Mouse (Mus musculus): ENCODE data around the gene 1700029F12Rik. TPM values are rescaled to one million over a fixed set of nuclear protein-coding genes. Genes with fewer than 3 reads are reported as not detected.
A peak's percentile ranks its signal among the peaks of the same experiment; 100 is the strongest.

Gene 1700029F12Rik
- 0.23 and 0.33 TPM in 2 replicates for polyA plus RNA-seq (2012; rRNA removed)

DNA sequence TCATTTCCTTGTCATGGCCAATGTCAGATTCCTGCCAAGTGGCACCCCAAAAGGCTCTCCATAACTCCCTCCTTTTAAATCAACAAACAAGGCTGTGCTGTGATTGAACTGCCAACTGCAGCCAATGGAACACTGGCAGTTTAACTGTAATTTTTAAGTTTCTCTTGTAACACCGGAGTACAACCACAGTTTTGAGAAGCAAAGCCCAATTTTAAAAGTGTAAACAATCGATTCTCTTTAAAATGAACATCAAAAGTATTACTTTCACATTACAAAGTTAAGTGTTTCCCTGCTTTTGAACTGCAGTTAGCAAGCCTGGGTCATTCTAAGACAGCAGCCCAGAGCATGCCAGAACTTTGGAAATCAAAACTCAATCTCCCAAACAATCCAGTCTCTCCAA, at the start of gene 1700029F12Rik:
Gene 1700029F12Rik (minus strand): TSS at position 101 of the 400 bp plus-strand sequence.
- no peak within 1 kb of the TSS for H3K4me3 ChIP-seq (ENCODE audit: low read depth, low read length)
- WGBS = 89% methylated on average over 2 of the region's 2 CpGs
- TF ChIP-seq CTCF (IDR thresholded peaks at IDR 0.05; ENCODE audit: extremely low read depth, insufficient read length, insufficient replicate concordance, low read depth, low read length) = no peak
- no peak for TF ChIP-seq POLR2A (IDR thresholded peaks at IDR 0.05; ENCODE audit: low read depth, low read length)
- no peaks in the 10 kb centered on the region for H3K36me3 ChIP-seq (ENCODE audit: control insufficient read depth, insufficient read depth, low read length)
- no peak within 1 kb of the TSS for H3K27ac ChIP-seq (ENCODE audit: insufficient read depth, low read depth, low read length)
- no peaks in the 10 kb centered on the region for H3K27me3 ChIP-seq (ENCODE audit: control insufficient read depth, insufficient read depth, low read length)
- H3K4me1 ChIP-seq (ENCODE audit: control insufficient read depth, insufficient read depth, insufficient read length, low read length) = no peaks in the 10 kb centered on the region

DNA sequence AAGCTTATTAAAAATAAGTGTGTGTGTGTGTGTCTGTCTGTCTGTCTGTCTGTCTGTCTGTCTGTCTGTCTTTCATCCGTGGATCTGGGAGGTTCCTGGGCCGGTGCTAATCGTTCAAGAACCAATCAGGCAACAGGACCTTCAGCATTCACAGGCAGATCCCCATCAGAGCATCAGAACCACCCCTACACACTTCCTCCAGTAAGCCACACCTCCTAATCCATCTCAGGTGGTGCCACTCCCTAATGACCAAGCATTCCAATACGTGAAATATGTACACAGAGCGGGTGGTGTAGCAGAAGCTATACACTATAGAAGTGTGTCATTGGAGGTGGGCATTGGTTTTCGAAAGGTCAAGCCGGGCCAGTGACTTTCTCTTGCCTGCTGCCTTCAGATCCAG, 48.3 kb upstream of the 1700029F12Rik start:
- H3K36me3 ChIP-seq (ENCODE audit: control insufficient read depth, insufficient read depth, low read length) = no peaks in the 10 kb centered on the region
- 63% methylated on average over 7 of the region's 7 CpGs for WGBS
- H3K4me1 ChIP-seq (ENCODE audit: control insufficient read depth, insufficient read depth, insufficient read length, low read length) = no peaks in the 10 kb centered on the region
- TF ChIP-seq POLR2A (IDR thresholded peaks at IDR 0.05; ENCODE audit: low read depth, low read length) = no peak
- TF ChIP-seq CTCF (IDR thresholded peaks at IDR 0.05; ENCODE audit: extremely low read depth, insufficient read length, insufficient replicate concordance, low read depth, low read length) = no peak
- no peak overlapping the region for H3K27ac ChIP-seq (ENCODE audit: insufficient read depth, low read depth, low read length)
- no peak overlapping the region for H3K4me3 ChIP-seq (ENCODE audit: low read depth, low read length)
- H3K27me3 ChIP-seq (ENCODE audit: control insufficient read depth, insufficient read depth, low read length) = no peaks in the 10 kb centered on the region

DNA sequence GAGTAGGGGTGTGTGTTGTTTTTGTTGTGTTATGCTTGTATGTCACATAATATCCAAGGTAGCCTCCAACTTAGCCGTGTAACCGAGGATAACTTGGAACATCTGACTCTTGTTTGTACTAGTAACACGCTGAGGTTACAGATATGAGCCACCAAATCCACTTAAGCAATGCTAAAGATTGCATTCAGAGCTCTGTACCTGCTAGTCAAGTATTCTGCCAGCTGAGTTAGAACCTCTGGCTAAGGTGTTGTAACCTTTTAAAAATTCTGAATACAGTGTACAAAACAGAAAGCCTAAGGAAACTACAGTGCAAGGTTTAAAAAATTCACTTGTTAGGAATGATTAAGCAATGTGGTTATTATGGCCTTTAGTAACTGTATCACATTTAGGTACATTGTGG, 46.5 kb upstream of the 1700029F12Rik start:
- 74% methylated on average over 3 of the region's 3 CpGs for WGBS
- TF ChIP-seq POLR2A (IDR thresholded peaks at IDR 0.05; ENCODE audit: low read depth, low read length) = no peak
- TF ChIP-seq CTCF (IDR thresholded peaks at IDR 0.05; ENCODE audit: extremely low read depth, insufficient read length, insufficient replicate concordance, low read depth, low read length) = no peak
- 0 out of 2 replicates have a peak, but pooled peaks cover 2% of the 10 kb centered on the region for H3K27me3 ChIP-seq (ENCODE audit: control insufficient read depth, insufficient read depth, low read length)

DNA sequence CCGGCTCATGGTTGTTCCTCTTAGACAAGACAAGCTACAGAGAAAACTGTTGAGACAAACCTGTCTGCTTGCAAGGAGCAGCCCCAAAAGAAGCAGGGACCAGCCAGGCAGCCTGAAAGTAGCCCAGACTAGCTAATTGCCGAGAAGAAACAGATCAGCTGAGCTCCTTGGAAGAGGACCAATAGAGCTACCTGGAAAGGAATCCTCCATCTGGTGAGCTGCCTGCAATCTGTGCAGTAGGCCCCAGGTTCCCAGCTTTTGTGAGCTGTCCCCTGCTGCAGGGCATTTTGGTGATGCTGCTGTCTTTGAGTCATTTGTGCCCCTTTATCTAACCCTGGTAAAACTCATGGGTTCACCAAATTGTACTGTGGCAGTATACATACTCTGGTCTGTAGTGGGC, 46.0 kb upstream of the 1700029F12Rik start:
- Histone ChIP-seq H3K4me1 (ENCODE audit: control insufficient read depth, insufficient read depth, insufficient read length, low read length) (no peaks in the 10 kb centered on the region), H3K36me3 (ENCODE audit: control insufficient read depth, insufficient read depth, low read length) (no peaks in the 10 kb centered on the region), H3K27ac (ENCODE audit: insufficient read depth, low read depth, low read length) (no peak overlapping the region), H3K4me3 (ENCODE audit: low read depth, low read length) (no peak overlapping the region), H3K27me3 (ENCODE audit: control insufficient read depth, insufficient read depth, low read length) (0 out of 2 replicates have a peak, but pooled peaks cover 2% of the 10 kb centered on the region)
- WGBS = 63% methylated on average over 2 of the region's 2 CpGs
- TF ChIP-seq CTCF (IDR thresholded peaks at IDR 0.05; ENCODE audit: extremely low read depth, insufficient read length, insufficient replicate concordance, low read depth, low read length) (no peak), POLR2A (IDR thresholded peaks at IDR 0.05; ENCODE audit: low read depth, low read length) (no peak)

More for the DNA sequence above, 46.5 kb upstream of the 1700029F12Rik start:
- Histone ChIP-seq H3K27ac (ENCODE audit: insufficient read depth, low read depth, low read length) (no peak overlapping the region), H3K4me3 (ENCODE audit: low read depth, low read length) (no peak overlapping the region), H3K36me3 (ENCODE audit: control insufficient read depth, insufficient read depth, low read length) (no peaks in the 10 kb centered on the region), H3K4me1 (ENCODE audit: control insufficient read depth, insufficient read depth, insufficient read length, low read length) (no peaks in the 10 kb centered on the region)

DNA sequence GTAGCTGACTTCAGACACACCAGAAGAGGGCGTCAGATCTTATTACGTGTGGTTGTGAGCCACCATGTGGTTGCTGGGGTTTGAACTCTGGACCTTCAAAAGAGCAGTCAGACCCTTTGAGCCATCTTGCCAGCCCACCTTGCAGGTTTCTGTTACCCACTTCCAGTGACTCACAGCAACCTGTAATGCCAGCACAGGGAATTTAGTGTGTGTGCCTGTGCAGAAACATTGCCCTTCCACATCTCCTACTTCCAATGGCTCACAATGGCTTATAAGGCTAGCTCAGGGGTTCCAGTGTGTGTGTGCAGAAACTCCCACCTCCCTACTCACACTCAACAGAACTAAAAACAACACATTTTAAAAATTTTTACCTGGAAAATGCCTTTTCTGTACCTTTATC, 43.4 kb upstream of the 1700029F12Rik start:
- H3K4me1 ChIP-seq (ENCODE audit: control insufficient read depth, insufficient read depth, insufficient read length, low read length) = no peaks in the 10 kb centered on the region
- TF ChIP-seq CTCF (IDR thresholded peaks at IDR 0.05; ENCODE audit: extremely low read depth, insufficient read length, insufficient replicate concordance, low read depth, low read length) = no peak
- TF ChIP-seq POLR2A (IDR thresholded peaks at IDR 0.05; ENCODE audit: low read depth, low read length) = no peak
- WGBS = 82% methylated on average over 2 of the region's 2 CpGs
- H3K36me3 ChIP-seq (ENCODE audit: control insufficient read depth, insufficient read depth, low read length) = no peaks in the 10 kb centered on the region
- H3K27me3 ChIP-seq (ENCODE audit: control insufficient read depth, insufficient read depth, low read length) = peaks cover 12% of the 10 kb centered on the region
- H3K4me3 ChIP-seq (ENCODE audit: low read depth, low read length) = no peak overlapping the region
- no peak overlapping the region for H3K27ac ChIP-seq (ENCODE audit: insufficient read depth, low read depth, low read length)

DNA sequence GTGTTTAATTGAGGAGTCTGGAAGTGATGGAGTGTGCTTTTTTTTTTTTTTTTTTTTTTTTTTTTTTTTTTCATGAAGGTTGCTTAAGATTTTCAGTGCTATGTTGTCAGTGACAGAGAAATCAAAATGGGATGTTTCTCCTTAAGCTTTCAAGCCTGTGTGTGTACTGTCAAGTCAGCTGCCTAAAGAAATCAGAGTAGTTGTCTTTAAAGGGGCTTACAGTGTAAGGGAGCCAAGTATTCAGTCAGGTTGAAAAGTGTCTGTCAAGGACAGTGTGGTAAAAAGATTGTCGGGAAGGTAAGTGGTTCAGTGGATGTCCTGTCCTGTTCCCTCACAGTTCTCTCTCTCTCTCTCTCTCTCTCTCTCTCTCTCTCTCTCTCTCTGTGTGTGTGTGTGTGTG, 39.3 kb upstream of the 1700029F12Rik start:
- peaks cover 39% of the 10 kb centered on the region for H3K27me3 ChIP-seq (ENCODE audit: control insufficient read depth, insufficient read depth, low read length)
- no peak for TF ChIP-seq POLR2A (IDR thresholded peaks at IDR 0.05; ENCODE audit: low read depth, low read length)
- no peak for TF ChIP-seq CTCF (IDR thresholded peaks at IDR 0.05; ENCODE audit: extremely low read depth, insufficient read length, insufficient replicate concordance, low read depth, low read length)
- WGBS = 53% methylated on average over 1 of the region's 1 CpGs

DNA sequence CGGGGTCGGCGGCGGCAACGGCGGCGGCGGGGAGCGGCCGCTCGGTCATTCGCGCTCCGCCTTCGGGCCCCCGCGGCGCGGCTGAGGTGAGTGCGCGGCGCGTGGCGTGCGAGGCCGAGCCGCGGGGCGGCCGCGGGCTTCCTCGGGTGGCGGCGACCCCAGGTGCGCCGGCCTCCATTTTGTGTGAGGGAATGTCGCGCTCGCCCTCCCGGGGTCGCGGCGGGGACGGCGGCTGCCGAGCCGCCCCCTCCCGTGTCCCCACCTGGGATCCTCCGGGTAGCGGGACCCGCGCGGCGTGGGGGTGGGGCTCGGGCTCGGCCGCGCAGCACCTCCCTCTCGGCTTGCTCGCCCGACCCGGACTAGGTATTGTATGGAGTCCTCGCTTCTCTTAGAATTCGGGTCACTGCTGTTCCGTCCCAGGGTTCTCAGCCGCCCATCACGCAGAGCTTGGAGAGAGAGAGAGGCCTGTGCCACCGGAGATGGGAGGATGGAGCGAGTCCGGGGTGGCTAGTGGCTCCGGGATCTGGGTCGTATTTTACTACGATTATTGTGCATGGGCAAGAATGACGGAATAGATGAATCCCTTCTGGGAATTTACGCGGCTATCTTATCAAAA, 37.6 kb upstream of the 1700029F12Rik start:
- no peak overlapping the region for H3K27ac ChIP-seq (ENCODE audit: insufficient read depth, low read depth, low read length)
- peaks cover 7% of the 10 kb centered on the region; the same call in 1 of the 2 replicates for H3K4me1 ChIP-seq (ENCODE audit: control insufficient read depth, insufficient read depth, insufficient read length, low read length)
- WGBS = 2% methylated on average over 76 of the region's 76 CpGs
- no peaks in the 10 kb centered on the region for H3K36me3 ChIP-seq (ENCODE audit: control insufficient read depth, insufficient read depth, low read length)
- peaks cover 43% of the 10 kb centered on the region for H3K27me3 ChIP-seq (ENCODE audit: control insufficient read depth, insufficient read depth, low read length)
- H3K4me3 ChIP-seq (ENCODE audit: low read depth, low read length) = peak overlapping the region; percentile 61
- no peak for TF ChIP-seq POLR2A (IDR thresholded peaks at IDR 0.05; ENCODE audit: low read depth, low read length)
- no peak for TF ChIP-seq CTCF (IDR thresholded peaks at IDR 0.05; ENCODE audit: extremely low read depth, insufficient read length, insufficient replicate concordance, low read depth, low read length)

More for the DNA sequence above, 39.3 kb upstream of the 1700029F12Rik start:
- no peaks in the 10 kb centered on the region for H3K36me3 ChIP-seq (ENCODE audit: control insufficient read depth, insufficient read depth, low read length)
- H3K4me3 ChIP-seq (ENCODE audit: low read depth, low read length) = no peak overlapping the region
- peaks cover 7% of the 10 kb centered on the region; the same call in 1 of the 2 replicates for H3K4me1 ChIP-seq (ENCODE audit: control insufficient read depth, insufficient read depth, insufficient read length, low read length)
- H3K27ac ChIP-seq (ENCODE audit: insufficient read depth, low read depth, low read length) = no peak overlapping the region

Measured in small intestine, adult 2 months (tissue).